Mouse (Mus musculus) cerebellum, adult 2 months (tissue): ENCODE results near the gene Dcst2.

Experiments
- CTCF ChIP-seq: fragments of 200-500 bp; IDR thresholded peaks from 2 replicates; pipeline ENCODE4 v1.5.1; 2011; ENCODE audit warnings: low read depth, mild to moderate bottlenecking, control low read depth, low read length, moderate library complexity, borderline replicate concordance; ENCODE audit not compliant: insufficient read depth
- POLR2A ChIP-seq: fragments of 200-500 bp; IDR thresholded peaks from 2 replicates; pipeline ENCODE4 v1.6.1; 2011; ENCODE audit warnings: low read length, control low read depth, borderline replicate concordance; ENCODE audit not compliant: insufficient read depth

GRCm38 (mm10) chr3:89396654-89397005 lies 34.9 kb downstream of the Dcst2 start:
- TF ChIP-seq CTCF (no peak), POLR2A (no peak)
